Mouse (Mus musculus): ENCODE measurements around the gene Kcnk4. TPM values are rescaled to one million over a fixed set of nuclear protein-coding genes. Genes with fewer than 3 reads are reported as not detected.
A peak's percentile ranks its signal among the peaks of the same experiment; 100 is the strongest.

Gene Kcnk4
- polyA plus RNA-seq, 1 experiment from 2014 or later, result 0.46 TPM

Small RNA genes within 50 kb of the gene (microRNA-seq; reads per million reads assigned to microRNA genes)
- 3.5 reads per million, percentile 33 among the genes with 10 or more reads in this experiment for gene Mir6990 (ENCODE audit: borderline number of aligned reads)

Other genes starting within 250 kb of the Kcnk4 start
- 11.1 and 11.7 TPM in 2 replicates for gene Rps6ka4, start 93.9 kb downstream of the Kcnk4 start, polyA plus RNA-seq (2014; fragmentation: Nextera tagmentation; extraction: Ambion mirVana)
- gene Ccdc88b, start 76.3 kb downstream of the Kcnk4 start, polyA plus RNA-seq (2014; fragmentation: Nextera tagmentation; extraction: Ambion mirVana), result 0.15 and 0.84 TPM in 2 replicates
- 91.5 and 97.8 TPM in 2 replicates for gene Trmt112, start 24.8 kb downstream of the Kcnk4 start, polyA plus RNA-seq (2014; fragmentation: Nextera tagmentation; extraction: Ambion mirVana)
- gene Prdx5, start 24.4 kb downstream of the Kcnk4 start, polyA plus RNA-seq (2014; fragmentation: Nextera tagmentation; extraction: Ambion mirVana), result 143 and 150 TPM in 2 replicates
- gene Esrra, start 12.7 kb downstream of the Kcnk4 start, polyA plus RNA-seq (2014; fragmentation: Nextera tagmentation; extraction: Ambion mirVana), result 9.0 and 10.5 TPM in 2 replicates
- gene Catsperz, start 9.1 kb downstream of the Kcnk4 start, polyA plus RNA-seq (2014; fragmentation: Nextera tagmentation; extraction: Ambion mirVana), result 1.9 and 3.9 TPM in 2 replicates
- gene Bad, start 7.3 kb upstream of the Kcnk4 start, polyA plus RNA-seq (2014; fragmentation: Nextera tagmentation; extraction: Ambion mirVana), result 54.9 and 55.7 TPM in 2 replicates
- 22.4 and 23.7 TPM in 2 replicates for gene Gpr137, start 8.0 kb upstream of the Kcnk4 start, polyA plus RNA-seq (2014; fragmentation: Nextera tagmentation; extraction: Ambion mirVana)
- gene Ppp1r14b, start 40.5 kb upstream of the Kcnk4 start, polyA plus RNA-seq (2014; fragmentation: Nextera tagmentation; extraction: Ambion mirVana), result 162 and 177 TPM in 2 replicates
- 17.2 and 20.1 TPM in 2 replicates for gene Plcb3, start 42.0 kb upstream of the Kcnk4 start, polyA plus RNA-seq (2014; fragmentation: Nextera tagmentation; extraction: Ambion mirVana)
- 84.5 and 88.4 TPM in 2 replicates for gene Fkbp2, start 46.0 kb upstream of the Kcnk4 start, polyA plus RNA-seq (2014; fragmentation: Nextera tagmentation; extraction: Ambion mirVana)
- gene Vegfb, start 53.1 kb upstream of the Kcnk4 start, polyA plus RNA-seq (2014; fragmentation: Nextera tagmentation; extraction: Ambion mirVana), result 76.9 and 79.1 TPM in 2 replicates
- gene Dnajc4, start 58.1 kb upstream of the Kcnk4 start, polyA plus RNA-seq (2014; fragmentation: Nextera tagmentation; extraction: Ambion mirVana), result 26.3 and 28.5 TPM in 2 replicates
- 24.6 and 25.2 TPM in 2 replicates for gene Nudt22, start 61.6 kb upstream of the Kcnk4 start, polyA plus RNA-seq (2014; fragmentation: Nextera tagmentation; extraction: Ambion mirVana)
- gene Trpt1, start 61.6 kb upstream of the Kcnk4 start, polyA plus RNA-seq (2014; fragmentation: Nextera tagmentation; extraction: Ambion mirVana), result 13.4 and 14.7 TPM in 2 replicates
- 11.5 and 11.9 TPM in 2 replicates for gene Fermt3, start 85.0 kb upstream of the Kcnk4 start, polyA plus RNA-seq (2014; fragmentation: Nextera tagmentation; extraction: Ambion mirVana)
- 266 and 283 TPM in 2 replicates for gene Stip1, start 105.5 kb upstream of the Kcnk4 start, polyA plus RNA-seq (2014; fragmentation: Nextera tagmentation; extraction: Ambion mirVana)
- 13.3 and 16.7 TPM in 2 replicates for gene Macrod1, start 122.3 kb upstream of the Kcnk4 start, polyA plus RNA-seq (2014; fragmentation: Nextera tagmentation; extraction: Ambion mirVana)
- gene Flrt1, start 171.2 kb upstream of the Kcnk4 start, polyA plus RNA-seq (2014; fragmentation: Nextera tagmentation; extraction: Ambion mirVana), result 0.79 and 0.97 TPM in 2 replicates